Mouse (Mus musculus) bone marrow, adult 2 months (tissue): ENCODE measurements around the gene Nxph3. TPM values are rescaled to one million over a fixed set of nuclear protein-coding genes. Genes with fewer than 3 reads are reported as not detected.

Experiments
- H3K27ac ChIP-seq: fragments of 200-500 bp; 2 replicates; pipeline ENCODE4 v1.5.1; 2012; ENCODE audit warnings: low read depth, mild to moderate bottlenecking, control low read depth, inconsistent platforms, low read length; ENCODE audit not compliant: control insufficient read depth, poor library complexity, insufficient read depth
- H3K4me1 ChIP-seq: fragments of 200-500 bp; 2 replicates; pipeline ENCODE4 v1.6.1; 2011; ENCODE audit warnings: low read length; ENCODE audit not compliant: control insufficient read depth, insufficient read depth
- H3K4me3 ChIP-seq: fragments of 200-500 bp; replicated peaks from 2 replicates; pipeline ENCODE3; 2011; ENCODE audit warnings: mild to moderate bottlenecking, low read depth, low read length, control low read depth; ENCODE audit not compliant: control insufficient read depth
- CTCF ChIP-seq: fragments of 200-500 bp; IDR thresholded peaks from 2 replicates; pipeline ENCODE4 v1.5.1; 2011; ENCODE audit warnings: low read length, control low read depth; ENCODE audit not compliant: control insufficient read depth, insufficient read depth
- POLR2A ChIP-seq: fragments of 200-500 bp; IDR thresholded peaks from 2 replicates; pipeline ENCODE4 v1.6.1; 2011; ENCODE audit warnings: low read depth, mild to moderate bottlenecking, control low read depth, low read length, borderline replicate concordance; ENCODE audit not compliant: control insufficient read depth
- WGBS: fragments of 180-500 bp; shearing (Covaris S2); methylation state at CpG from one replicate; pipeline ENCODE4 v1.1.7; 2018; 5-methylcytosine and 5-hydroxymethylcytosine counted together
- polyA plus RNA-seq: library from polyadenylated mRNA; stranded (reverse); fragments of >200 nt; gene quantifications from 2 replicates; pipeline ENCODE4 v1.2.4, GENCODE M21; 2011; ENCODE audit warnings: low replicate concordance; ENCODE audit not compliant: missing spikeins, insufficient read depth, insufficient read length

Nxph3 gene
- polyA plus RNA-seq, 1 experiment = not detected

- H3K27ac ChIP-seq = no peak overlapping the region
- 79% methylated on average over 8 of the region's 8 CpGs for WGBS
These were observed 12.9 kb upstream of the Nxph3 start for GRCm38 (mm10) chr11:95527307-95527706.

DNA sequence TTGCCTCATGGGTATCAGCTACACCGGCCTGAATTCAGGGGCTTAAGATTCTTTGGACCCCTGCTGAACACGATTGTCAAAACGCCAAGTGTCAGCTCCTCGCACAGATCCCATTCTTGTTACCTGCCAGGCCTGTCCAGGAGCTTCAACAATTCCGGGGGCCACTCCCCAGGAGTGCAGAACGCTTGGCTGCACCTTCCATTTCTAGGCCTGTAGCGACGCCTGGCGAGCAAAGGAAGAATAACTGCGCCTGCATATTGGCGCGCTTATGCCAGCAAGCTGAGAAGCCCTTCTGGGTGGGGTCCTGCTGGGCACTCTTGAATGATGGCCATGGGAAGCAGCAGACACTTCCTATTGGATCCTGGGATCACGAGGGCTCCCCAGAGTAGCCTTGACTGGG, 7.2 kb upstream of the Nxph3 start:
- 2% methylated on average over 13 of the region's 13 CpGs for whole genome bisulfite sequencing
- no peak overlapping the region for H3K4me3 ChIP-seq
- peaks cover 2% of the 10 kb centered on the region; the same call in 1 of the 2 replicates for H3K4me1 ChIP-seq
- H3K27ac ChIP-seq = no peak overlapping the region
- TF ChIP-seq POLR2A = no peak
- TF ChIP-seq CTCF = peak; percentile 79

More at GRCm38 (mm10) chr11:95527307-95527706, 12.9 kb upstream of the Nxph3 start:
- Histone ChIP-seq H3K4me1 (no peaks in the 10 kb centered on the region), H3K4me3 (no peak overlapping the region)
- TF ChIP-seq CTCF (no peak), POLR2A (no peak)

DNA sequence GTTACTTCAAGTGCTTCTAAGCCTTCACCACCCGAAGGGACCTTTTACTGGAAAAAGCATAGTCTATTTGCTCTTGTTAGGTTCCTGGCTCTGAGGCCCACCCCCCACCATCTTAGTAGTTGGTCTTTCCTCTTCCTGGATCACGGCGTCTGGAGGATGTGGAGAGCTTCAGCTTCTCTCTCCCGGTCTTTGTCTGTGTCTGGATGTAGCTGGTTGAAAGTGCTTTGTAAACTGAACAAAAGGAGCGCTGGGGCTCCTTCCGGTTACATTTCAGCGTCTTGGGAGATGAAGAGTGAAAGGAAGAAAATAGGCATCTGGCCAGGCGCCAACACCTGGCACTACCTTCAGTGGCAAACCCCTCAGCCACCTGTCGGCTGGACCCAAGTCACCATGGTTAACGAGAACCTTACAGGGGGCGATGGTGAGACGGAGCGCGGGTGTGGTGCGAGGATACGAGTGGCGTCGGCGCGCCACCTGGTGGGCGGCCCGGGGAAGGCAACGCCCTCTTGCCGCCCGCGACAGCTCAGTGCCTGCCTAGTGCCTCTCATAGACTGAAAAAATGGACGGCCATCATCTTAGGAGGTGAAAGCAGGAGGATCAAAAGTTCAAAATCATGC, 6.2 kb upstream of the Nxph3 start:
- Histone ChIP-seq H3K4me1 (peaks cover 2% of the 10 kb centered on the region; the same call in 1 of the 2 replicates), H3K27ac (no peak overlapping the region), H3K4me3 (peak overlapping the region; percentile 38)
- TF ChIP-seq POLR2A (peak; percentile 34; the same call in 1 of the 2 replicates), CTCF (peak; percentile 97)
- WGBS = 3% methylated on average over 27 of the region's 27 CpGs

DNA sequence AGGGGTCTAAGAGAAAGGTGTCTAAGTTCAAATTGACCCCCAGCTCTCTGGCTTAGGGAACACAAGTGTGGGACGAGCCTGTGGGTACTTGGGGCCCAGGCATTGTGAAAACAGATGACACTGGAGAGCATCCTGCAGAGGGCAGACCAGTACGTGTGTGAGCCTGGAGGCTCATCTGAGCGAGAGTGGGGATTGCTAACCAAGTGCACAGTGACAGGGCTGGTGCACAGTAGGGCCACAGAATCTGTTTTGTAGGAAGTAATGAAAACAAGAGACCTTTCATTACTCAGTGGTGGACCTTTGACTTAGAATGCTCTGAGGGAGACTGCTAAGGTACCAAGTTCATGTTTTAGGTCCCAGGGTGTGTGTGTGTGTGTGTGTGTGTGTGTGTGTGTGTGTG, 5.6 kb upstream of the Nxph3 start:
- Histone ChIP-seq H3K4me3 (no peak overlapping the region), H3K27ac (no peak overlapping the region), H3K4me1 (peaks cover 2% of the 10 kb centered on the region; the same call in 1 of the 2 replicates)
- TF ChIP-seq POLR2A (no peak), CTCF (no peak)
- 41% methylated on average over 3 of the region's 3 CpGs for WGBS

GRCm38 (mm10) chr11:95519299-95519698, 4.9 kb upstream of the Nxph3 start:
- 82% methylated on average over 10 of the region's 10 CpGs for WGBS
- Histone ChIP-seq H3K4me1 (peaks cover 2% of the 10 kb centered on the region; the same call in 1 of the 2 replicates), H3K4me3 (no peak overlapping the region), H3K27ac (no peak overlapping the region)
- TF ChIP-seq CTCF (no peak), POLR2A (no peak)

- WGBS = 61% methylated on average over 6 of the region's 6 CpGs
These were observed 2.8 kb upstream of the Nxph3 start for GRCm38 (mm10) chr11:95517162-95517561.

DNA sequence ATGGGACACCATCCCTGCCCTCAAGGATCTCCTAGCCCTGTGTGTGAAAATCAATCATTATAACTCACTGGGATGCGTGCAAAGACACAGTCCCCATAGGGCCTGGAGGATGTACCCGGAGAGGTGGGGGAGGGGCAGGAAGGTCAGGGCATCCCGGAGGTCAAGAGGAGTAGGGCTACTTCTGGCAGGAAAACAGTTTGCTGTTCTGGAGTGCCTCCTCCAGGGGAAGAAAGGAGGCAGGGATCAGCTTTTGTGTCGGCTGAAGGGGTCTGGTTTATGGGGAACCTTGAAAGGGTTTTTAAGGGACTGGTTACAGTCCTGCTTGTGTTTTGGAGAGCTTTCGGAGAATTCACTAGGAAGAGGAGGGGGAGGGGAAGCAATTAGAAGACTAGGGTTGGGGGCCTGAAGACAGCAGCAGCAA, 2.1 kb upstream of the Nxph3 start:
- Histone ChIP-seq H3K4me1 (peaks cover 2% of the 10 kb centered on the region; the same call in 1 of the 2 replicates), H3K27ac (no peak overlapping the region), H3K4me3 (no peak overlapping the region)
- TF ChIP-seq POLR2A = no peak
- no peak for TF ChIP-seq CTCF
- WGBS = 39% methylated on average over 5 of the region's 5 CpGs

More at GRCm38 (mm10) chr11:95517162-95517561, 2.8 kb upstream of the Nxph3 start:
- Histone ChIP-seq H3K27ac (no peak overlapping the region), H3K4me3 (no peak overlapping the region), H3K4me1 (peaks cover 2% of the 10 kb centered on the region; the same call in 1 of the 2 replicates)
- no peak for TF ChIP-seq POLR2A
- TF ChIP-seq CTCF = no peak

GRCm38 (mm10) chr11:95515376-95516323, 1.3 kb upstream of the Nxph3 start:
- 67% methylated on average over 17 of the region's 17 CpGs for WGBS
- Histone ChIP-seq H3K27ac (no peak overlapping the region), H3K4me3 (no peak overlapping the region), H3K4me1 (no peaks in the 10 kb centered on the region)
- TF ChIP-seq CTCF (no peak), POLR2A (no peak)
